Mouse (Mus musculus) intestine, embryonic 14.5 days (tissue): ENCODE data around the gene Slc1a5. TPM values are rescaled to one million over a fixed set of nuclear protein-coding genes. Genes with fewer than 3 reads are reported as not detected.

ENCODE experiments used
- ATAC-seq: fragments of 200-750 bp; cut with Nextera tagmentation; replicated peaks from 2 replicates; pipeline ENCODE4 v1.8.0; 2017; ENCODE audit warnings: low read depth, moderate number of reproducible peaks, moderate TSS enrichment, moderate library complexity; ENCODE audit not compliant: low FRiP score, low TSS enrichment
- DNase-seq: peaks from one replicate; pipeline ENCODE4 v3.0.0-alpha.2; 2018; ENCODE audit warnings: low spot score
- H3K27ac ChIP-seq: fragments of 300-500 bp; sonication (generic); 2 replicates; pipeline ENCODE4 v1.5.1; 2014; ENCODE audit warnings: low read depth, mild to moderate bottlenecking, control low read depth
- H3K27me3 ChIP-seq: fragments of 300-500 bp; sonication (generic); replicated peaks from 2 replicates; pipeline ENCODE4 v1.6.1; 2014; ENCODE audit warnings: low read length, control low read depth; ENCODE audit not compliant: control insufficient read depth, insufficient read depth
- H3K36me3 ChIP-seq: fragments of 300-500 bp; sonication (generic); 2 replicates; pipeline ENCODE4 v1.6.1; 2014; ENCODE audit warnings: low read length, control low read depth; ENCODE audit not compliant: control insufficient read depth, insufficient read depth
- H3K4me1 ChIP-seq: fragments of 300-500 bp; sonication (generic); replicated peaks from 2 replicates; pipeline ENCODE4 v1.6.1; 2014; ENCODE audit warnings: low read length, control low read depth, mixed read lengths; ENCODE audit not compliant: control insufficient read depth, insufficient read depth
- H3K4me2 ChIP-seq: fragments of 300-500 bp; sonication (generic); 2 replicates; pipeline ENCODE4 v1.6.1; 2014; ENCODE audit warnings: low read length
- H3K4me3 ChIP-seq: fragments of 300-500 bp; sonication (generic); 2 replicates; pipeline ENCODE4 v1.5.1; 2014; ENCODE audit warnings: low read depth, low read length, control low read depth, mixed read lengths
- H3K9ac ChIP-seq: fragments of 300-500 bp; sonication (generic); 2 replicates; pipeline ENCODE4 v1.6.1; 2014; ENCODE audit warnings: mild to moderate bottlenecking, low read length
- H3K9me3 ChIP-seq: fragments of 300-500 bp; sonication (generic); 2 replicates; pipeline ENCODE4 v1.6.1; 2016; ENCODE audit warnings: low read length, control low read depth; ENCODE audit not compliant: control insufficient read depth
- WGBS: fragments of 180-500 bp; shearing (Covaris S2); extraction: QIAGEN DNeasy Blood & Tissue Kit; methylation state at CpG from one replicate; pipeline ENCODE4 v1.1.7; 2014; 5-methylcytosine and 5-hydroxymethylcytosine counted together
- polyA plus RNA-seq: library from polyadenylated mRNA; unstranded; fragments of >200 nt; fragmentation: Nextera tagmentation; extraction: Ambion mirVana; gene quantifications from 2 replicates; pipeline ENCODE4 v1.2.1, GENCODE M21; 2014

The Slc1a5 gene
- polyA plus RNA-seq, 1 experiment from 2014 or later, result 43.9 TPM

GRCm38 (mm10) chr7:16775888-16776287, 5.3 kb upstream of the Slc1a5 start:
- no peaks in the 10 kb centered on the region for H3K4me1 ChIP-seq
- 0 out of 2 replicates have a peak, but pooled peaks cover 3% of the 10 kb centered on the region for H3K9me3 ChIP-seq
- DNase-seq, result no peak
- no peak overlapping the region for H3K4me2 ChIP-seq
- 51% methylated on average over 5 of the region's 5 CpGs for WGBS
- H3K27me3 ChIP-seq, result no peaks in the 10 kb centered on the region
- no peak overlapping the region for H3K9ac ChIP-seq
- no peak overlapping the region for H3K27ac ChIP-seq
- no peaks in the 10 kb centered on the region for H3K36me3 ChIP-seq
- no peak for ATAC-seq
- H3K4me3 ChIP-seq, result no peak overlapping the region

- Histone ChIP-seq H3K27ac (no peak overlapping the region), H3K9ac (no peak overlapping the region), H3K9me3 (no peaks in the 10 kb centered on the region), H3K4me1 (peaks cover 11% of the 10 kb centered on the region), H3K4me2 (no peak overlapping the region), H3K27me3 (no peaks in the 10 kb centered on the region), H3K4me3 (no peak overlapping the region), H3K36me3 (no peaks in the 10 kb centered on the region)
- whole genome bisulfite sequencing, result 66% methylated on average over 5 of the region's 5 CpGs
- no peak for ATAC-seq
- no peak for DNase-seq
These were observed 1.1 kb upstream of the Slc1a5 start for GRCm38 (mm10) chr7:16780076-16780475.

- H3K4me1 ChIP-seq, result peaks cover 11% of the 10 kb centered on the region
- no peaks in the 10 kb centered on the region for H3K27me3 ChIP-seq
- 1% methylated on average over 10 of the region's 10 CpGs for WGBS
- ATAC-seq (peak; percentile 14), DNase-seq (no peak)
- peak overlapping the region; percentile 63 for H3K4me3 ChIP-seq
- H3K9ac ChIP-seq, result peak overlapping the region; percentile 62
- no peaks in the 10 kb centered on the region for H3K36me3 ChIP-seq
- no peaks in the 10 kb centered on the region for H3K9me3 ChIP-seq
- peak overlapping the region; percentile 44 for H3K27ac ChIP-seq
- peak overlapping the region; percentile 97 for H3K4me2 ChIP-seq
These were observed 345 bp downstream of the Slc1a5 start for GRCm38 (mm10) chr7:16781555-16781815.

- H3K27me3 ChIP-seq, result no peaks in the 10 kb centered on the region
- H3K9ac ChIP-seq, result peak overlapping the region; percentile 62
- peak; percentile 10; the same call in 1 of the 2 replicates for ATAC-seq
- H3K9me3 ChIP-seq, result no peaks in the 10 kb centered on the region
- peaks cover 11% of the 10 kb centered on the region for H3K4me1 ChIP-seq
- peak overlapping the region; percentile 44 for H3K27ac ChIP-seq
- peak overlapping the region; percentile 97 for H3K4me2 ChIP-seq
- peak; percentile 67 for DNase-seq
- H3K4me3 ChIP-seq, result peak overlapping the region; percentile 63
- WGBS, result under 1% methylated on average over 60 of the region's 60 CpGs
- no peaks in the 10 kb centered on the region for H3K36me3 ChIP-seq
These were observed 845 bp downstream of the Slc1a5 start for GRCm38 (mm10) chr7:16781816-16782554.

- Histone ChIP-seq H3K9me3 (no peaks in the 10 kb centered on the region), H3K27me3 (no peaks in the 10 kb centered on the region), H3K4me3 (peak overlapping the region; percentile 63), H3K4me1 (peaks cover 11% of the 10 kb centered on the region), H3K36me3 (no peaks in the 10 kb centered on the region), H3K4me2 (peak overlapping the region; percentile 97), H3K9ac (peak overlapping the region; percentile 62), H3K27ac (no peak overlapping the region)
- 9% methylated on average over 11 of the region's 11 CpGs for WGBS
- DNase-seq (no peak), ATAC-seq (no peak)
These were observed 1.5 kb downstream of the Slc1a5 start for GRCm38 (mm10) chr7:16782555-16783125.

GRCm38 (mm10) chr7:16783224-16783688, 2.1 kb downstream of the Slc1a5 start:
- H3K27ac ChIP-seq, result no peak overlapping the region
- no peaks in the 10 kb centered on the region for H3K36me3 ChIP-seq
- peak overlapping the region; percentile 97 for H3K4me2 ChIP-seq
- ATAC-seq (no peak), DNase-seq (no peak)
- peaks cover 11% of the 10 kb centered on the region for H3K4me1 ChIP-seq
- peak overlapping the region; percentile 63 for H3K4me3 ChIP-seq
- no peaks in the 10 kb centered on the region for H3K9me3 ChIP-seq
- WGBS, result 27% methylated on average over 10 of the region's 10 CpGs
- no peak overlapping the region for H3K9ac ChIP-seq
- no peaks in the 10 kb centered on the region for H3K27me3 ChIP-seq

- DNase-seq, result no peak
These were observed 2.7 kb downstream of the Slc1a5 start for GRCm38 (mm10) chr7:16783758-16784415.

GRCm38 (mm10) chr7:16784498-16784976, 3.4 kb downstream of the Slc1a5 start:
- no peak for DNase-seq
- no peak overlapping the region for H3K9ac ChIP-seq

More at GRCm38 (mm10) chr7:16783758-16784415, 2.7 kb downstream of the Slc1a5 start:
- Histone ChIP-seq H3K9ac (no peak overlapping the region), H3K4me2 (peak overlapping the region; percentile 97), H3K4me3 (peak overlapping the region; percentile 63), H3K36me3 (no peaks in the 10 kb centered on the region), H3K27ac (no peak overlapping the region), H3K4me1 (peaks cover 11% of the 10 kb centered on the region), H3K9me3 (no peaks in the 10 kb centered on the region), H3K27me3 (no peaks in the 10 kb centered on the region)
- 52% methylated on average over 17 of the region's 17 CpGs for WGBS
- no peak for ATAC-seq

More at GRCm38 (mm10) chr7:16784498-16784976, 3.4 kb downstream of the Slc1a5 start:
- no peaks in the 10 kb centered on the region for H3K27me3 ChIP-seq
- no peaks in the 10 kb centered on the region for H3K36me3 ChIP-seq
- H3K4me1 ChIP-seq, result peaks cover 11% of the 10 kb centered on the region
- H3K27ac ChIP-seq, result no peak overlapping the region
- no peaks in the 10 kb centered on the region for H3K9me3 ChIP-seq
- H3K4me3 ChIP-seq, result no peak overlapping the region
- peak overlapping the region; percentile 97; the same call in 1 of the 2 replicates for H3K4me2 ChIP-seq
- no peak for ATAC-seq
- 82% methylated on average over 10 of the region's 10 CpGs for WGBS
